Mouse (Mus musculus): ENCODE measurements around the gene Rplp1.

GRCm38 (mm10) chr9:61941054-61941453 lies 26.7 kb upstream of the Rplp1 start:
- TF ChIP-seq CTCF (conservative IDR thresholded peaks at IDR 0.05; ENCODE audit: insufficient read depth, insufficient read length, low read depth, low read length) (no peak), POLR2A (IDR thresholded peaks at IDR 0.05; ENCODE audit: low read depth, low read length) (no peak)

Measured in kidney, adult 2 months (tissue).